Mouse (Mus musculus): ENCODE results near the gene Srgap3. TPM values are rescaled to one million over a fixed set of nuclear protein-coding genes. Genes with fewer than 3 reads are reported as not detected.
"Not testable (repeated sequence)": the region's sequence is repeated elsewhere in the genome, so short reads cannot be mapped to it uniquely, and the experiment has no call there.

The Srgap3 gene
- polyA plus RNA-seq, 1 experiment: 19.6 TPM

- TF ChIP-seq CTCF (IDR thresholded peaks at IDR 0.05; ENCODE audit: borderline replicate concordance, insufficient read depth, low read length) (no peak), POLR2A (IDR thresholded peaks at IDR 0.05; ENCODE audit: low read depth, low read length) (no peak)
- no peak overlapping the region for H3K4me3 ChIP-seq (ENCODE audit: insufficient read depth, low read length)
- H3K27ac ChIP-seq (ENCODE audit: insufficient read depth, low read length): no peak overlapping the region
Measured at GRCm38 (mm10) chr6:112725468-112725867, 221.6 kb downstream of the Srgap3 start.

DNA sequence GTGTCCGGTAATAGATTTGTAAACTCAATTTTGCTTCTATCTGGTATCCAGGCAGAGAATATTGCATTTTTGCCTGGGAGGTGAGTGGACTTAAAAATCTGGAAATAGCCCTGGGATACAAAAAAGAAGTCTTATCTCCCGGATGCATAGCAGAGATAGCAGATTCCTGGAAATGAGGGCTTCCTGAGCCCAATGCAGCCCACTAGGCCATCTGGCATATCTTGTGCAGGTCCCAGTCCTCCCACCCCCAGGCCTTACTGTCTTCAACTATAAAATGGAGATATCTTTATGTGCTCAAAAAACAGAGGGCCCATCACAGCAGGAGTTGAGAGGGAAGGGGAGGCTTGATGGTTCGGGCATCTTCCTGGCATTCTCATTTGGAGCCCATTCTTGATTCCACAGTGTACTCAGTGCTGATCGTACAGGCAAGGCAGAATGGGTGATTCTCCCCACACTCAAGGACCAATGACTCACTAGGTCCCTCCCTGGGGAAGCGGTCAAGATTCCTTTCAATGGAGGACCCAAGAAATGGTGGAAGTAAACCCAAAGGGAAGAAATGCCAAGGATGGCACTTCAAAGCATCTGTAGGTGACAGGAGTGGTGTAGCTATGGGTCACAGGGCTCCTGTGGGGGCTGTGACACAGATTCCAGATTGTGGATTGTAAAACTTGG is 226.5 kb downstream of the Srgap3 start:
- no peaks in the 10 kb centered on the region for H3K4me1 ChIP-seq (ENCODE audit: control insufficient read depth, insufficient read depth, low read length)

More at GRCm38 (mm10) chr6:112725468-112725867, 221.6 kb downstream of the Srgap3 start:
- no peaks in the 10 kb centered on the region for H3K4me1 ChIP-seq (ENCODE audit: control insufficient read depth, insufficient read depth, low read length)

DNA sequence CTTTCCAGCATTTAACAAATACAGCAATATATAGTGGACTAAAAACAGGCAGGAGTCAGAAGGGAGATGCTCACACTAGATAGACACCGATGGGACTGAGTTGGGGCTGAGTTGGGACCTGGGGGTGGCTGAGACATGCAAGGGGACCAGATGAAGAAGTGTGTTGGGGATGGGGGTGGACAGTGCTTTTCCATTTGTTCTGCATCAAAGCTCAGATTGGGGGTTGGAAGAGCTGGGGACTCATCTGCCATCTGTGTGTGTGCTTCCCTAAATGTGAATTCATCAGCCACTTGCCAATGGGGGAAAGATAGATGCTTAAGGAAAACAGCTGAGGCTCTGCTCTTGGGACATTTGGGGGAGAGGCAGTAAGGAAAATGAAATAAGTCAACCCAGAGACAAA is 227.1 kb downstream of the Srgap3 start:
- Histone ChIP-seq H3K4me1 (ENCODE audit: control insufficient read depth, insufficient read depth, low read length) (no peaks in the 10 kb centered on the region), H3K27ac (ENCODE audit: insufficient read depth, low read length) (no peak overlapping the region), H3K4me3 (ENCODE audit: insufficient read depth, low read length) (no peak overlapping the region)
- TF ChIP-seq CTCF (IDR thresholded peaks at IDR 0.05; ENCODE audit: borderline replicate concordance, insufficient read depth, low read length) (no peak), POLR2A (IDR thresholded peaks at IDR 0.05; ENCODE audit: low read depth, low read length) (no peak)

More for the DNA sequence above, 226.5 kb downstream of the Srgap3 start:
- no peak for TF ChIP-seq POLR2A (IDR thresholded peaks at IDR 0.05; ENCODE audit: low read depth, low read length)
- Histone ChIP-seq H3K4me3 (ENCODE audit: insufficient read depth, low read length) (no peak overlapping the region), H3K27ac (ENCODE audit: insufficient read depth, low read length) (no peak overlapping the region)

DNA sequence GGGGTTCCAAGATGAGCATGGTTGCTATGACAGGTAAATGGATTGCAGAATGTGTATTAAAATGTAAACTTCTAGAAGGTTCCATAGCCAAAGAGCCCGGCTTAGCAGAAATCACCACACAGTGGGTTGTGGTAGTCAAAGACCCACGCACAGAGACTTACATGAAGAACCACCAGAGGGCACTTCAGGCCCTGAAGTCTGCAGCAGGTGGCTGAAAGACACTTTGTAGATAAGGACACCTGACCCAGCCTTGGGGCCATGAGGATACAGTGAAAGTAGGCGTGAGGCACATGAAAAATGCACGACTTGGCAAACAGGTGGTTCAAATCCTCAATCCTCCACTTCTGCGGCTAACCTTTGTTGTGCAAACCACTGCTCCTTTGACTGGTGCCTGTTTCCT is 229.9 kb downstream of the Srgap3 start:
- TF ChIP-seq CTCF (IDR thresholded peaks at IDR 0.05; ENCODE audit: borderline replicate concordance, insufficient read depth, low read length) (no peak), POLR2A (IDR thresholded peaks at IDR 0.05; ENCODE audit: low read depth, low read length) (no peak)
- no peak overlapping the region for H3K27ac ChIP-seq (ENCODE audit: insufficient read depth, low read length)
- H3K4me1 ChIP-seq (ENCODE audit: control insufficient read depth, insufficient read depth, low read length): no peaks in the 10 kb centered on the region
- no peak overlapping the region for H3K4me3 ChIP-seq (ENCODE audit: insufficient read depth, low read length)

DNA sequence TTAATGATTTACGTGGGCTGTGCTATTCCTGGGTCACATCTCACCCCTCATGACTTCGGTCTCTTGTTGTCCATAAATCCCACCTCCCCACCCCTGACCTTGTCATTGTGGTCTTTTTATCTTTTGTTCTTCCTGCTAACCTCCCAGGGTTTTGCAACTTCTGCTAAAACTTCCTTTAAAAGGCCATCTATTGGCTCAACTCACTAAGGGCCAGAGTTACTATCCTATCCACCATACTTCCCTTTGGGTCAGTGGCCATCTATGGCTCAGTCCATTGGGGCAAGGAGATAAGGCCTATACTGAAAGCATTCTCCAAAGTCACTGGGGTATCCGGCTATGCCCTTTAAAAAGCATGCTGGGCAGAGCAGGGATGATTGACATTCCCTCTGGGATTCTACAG is 233.1 kb downstream of the Srgap3 start:
- no peak overlapping the region for H3K27ac ChIP-seq (ENCODE audit: insufficient read depth, low read length)
- TF ChIP-seq CTCF (IDR thresholded peaks at IDR 0.05; ENCODE audit: borderline replicate concordance, insufficient read depth, low read length) (no peak), POLR2A (IDR thresholded peaks at IDR 0.05; ENCODE audit: low read depth, low read length) (no peak)

GRCm38 (mm10) chr6:112702296-112702695 is 244.8 kb downstream of the Srgap3 start:
- not testable (repeated sequence) for H3K27ac ChIP-seq (ENCODE audit: insufficient read depth, low read length); H3K4me3 ChIP-seq (ENCODE audit: insufficient read depth, low read length); H3K4me1 ChIP-seq (ENCODE audit: control insufficient read depth, insufficient read depth, low read length)

More for the DNA sequence above, 233.1 kb downstream of the Srgap3 start:
- Histone ChIP-seq H3K4me1 (ENCODE audit: control insufficient read depth, insufficient read depth, low read length) (no peaks in the 10 kb centered on the region), H3K4me3 (ENCODE audit: insufficient read depth, low read length) (no peak overlapping the region)

GRCm38 (mm10) chr6:112700392-112700791 is 246.7 kb downstream of the Srgap3 start:
- no peak overlapping the region for H3K27ac ChIP-seq (ENCODE audit: insufficient read depth, low read length)
- peak; percentile 25; the same call in 1 of the 2 replicates for TF ChIP-seq CTCF (IDR thresholded peaks at IDR 0.05; ENCODE audit: borderline replicate concordance, insufficient read depth, low read length)
- no peak for TF ChIP-seq POLR2A (IDR thresholded peaks at IDR 0.05; ENCODE audit: low read depth, low read length)
- no peak overlapping the region for H3K4me3 ChIP-seq (ENCODE audit: insufficient read depth, low read length)
- H3K4me1 ChIP-seq (ENCODE audit: control insufficient read depth, insufficient read depth, low read length): no peaks in the 10 kb centered on the region

DNA sequence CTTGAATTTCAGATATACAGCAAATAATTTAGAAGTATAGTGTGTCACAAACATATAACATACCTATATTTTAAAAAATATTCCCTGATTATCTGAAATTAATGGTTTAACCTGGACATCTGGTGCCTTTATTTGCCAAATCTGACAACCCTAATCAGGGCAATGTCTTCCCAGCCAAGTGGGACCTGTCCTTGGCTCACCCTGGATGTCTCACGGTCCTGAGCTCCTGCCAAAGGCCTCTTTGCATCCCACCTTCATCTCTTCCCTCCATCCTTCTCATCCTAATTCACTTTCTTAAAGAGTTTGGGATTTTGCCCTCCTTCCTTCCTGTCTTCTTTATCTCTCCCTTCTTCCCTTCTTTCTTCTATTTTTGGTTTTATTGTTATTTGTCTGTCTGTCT is 248.0 kb downstream of the Srgap3 start:
- no peak overlapping the region for H3K4me3 ChIP-seq (ENCODE audit: insufficient read depth, low read length)
- no peaks in the 10 kb centered on the region for H3K4me1 ChIP-seq (ENCODE audit: control insufficient read depth, insufficient read depth, low read length)
- H3K27ac ChIP-seq (ENCODE audit: insufficient read depth, low read length): no peak overlapping the region
- no peak for TF ChIP-seq POLR2A (IDR thresholded peaks at IDR 0.05; ENCODE audit: low read depth, low read length)
- TF ChIP-seq CTCF (IDR thresholded peaks at IDR 0.05; ENCODE audit: borderline replicate concordance, insufficient read depth, low read length): no peak

DNA sequence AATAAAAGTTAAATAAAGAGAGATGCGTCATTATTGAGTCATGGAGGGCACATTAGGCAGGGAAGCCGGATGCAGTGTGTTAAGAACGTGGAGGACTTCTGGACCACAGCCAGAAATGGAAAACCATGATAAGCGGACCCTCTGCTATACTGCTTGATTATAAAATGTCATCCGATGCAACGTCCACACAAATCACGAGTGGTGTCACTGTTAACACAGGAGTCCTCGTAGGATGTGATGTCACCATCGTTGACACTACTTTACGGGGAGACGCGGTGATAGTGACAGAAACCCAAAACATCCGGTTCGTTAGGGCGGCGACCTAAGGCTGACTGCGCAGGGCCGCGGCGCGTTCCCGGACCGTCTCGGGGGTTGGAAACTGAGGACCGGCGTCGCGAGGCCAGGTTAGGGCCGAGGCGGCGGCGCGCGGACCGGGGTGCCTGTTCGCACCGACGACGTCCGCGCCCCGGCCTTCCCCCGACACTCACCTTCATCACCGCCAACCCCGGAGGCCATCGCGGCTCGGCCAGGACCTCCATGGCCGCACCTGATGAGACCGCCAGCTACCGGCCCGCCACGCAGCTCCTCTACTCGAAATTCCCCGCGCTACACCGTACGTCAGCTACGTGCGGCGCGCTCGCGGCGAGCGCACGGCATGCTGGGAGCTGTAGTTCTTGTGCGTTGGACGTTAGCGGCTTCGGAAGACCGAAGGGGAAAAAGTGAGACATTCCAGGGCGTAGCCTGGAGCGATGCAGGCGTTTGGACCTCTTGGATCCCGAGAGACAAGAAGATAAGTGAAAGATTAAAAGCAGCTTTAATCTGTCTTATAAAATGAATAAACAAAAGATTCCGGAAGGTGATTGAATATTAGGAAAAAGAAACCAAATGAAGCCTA is 250.8 kb downstream of the Srgap3 start, which contains the start of gene Rad18:
Gene Rad18, minus strand, starts transcription at position 631 of the 895 bp plus-strand sequence.
- TF ChIP-seq CTCF (IDR thresholded peaks at IDR 0.05; ENCODE audit: borderline replicate concordance, insufficient read depth, low read length): no peak
- TF ChIP-seq POLR2A (IDR thresholded peaks at IDR 0.05; ENCODE audit: low read depth, low read length): peak; percentile 79
- Histone ChIP-seq H3K4me1 (ENCODE audit: control insufficient read depth, insufficient read depth, low read length) (no peaks in the 10 kb centered on the region), H3K4me3 (ENCODE audit: insufficient read depth, low read length) (peak within 1 kb of the TSS; percentile 83), H3K27ac (ENCODE audit: insufficient read depth, low read length) (peak within 1 kb of the TSS; percentile 63; the same call in 1 of the 2 replicates)

DNA sequence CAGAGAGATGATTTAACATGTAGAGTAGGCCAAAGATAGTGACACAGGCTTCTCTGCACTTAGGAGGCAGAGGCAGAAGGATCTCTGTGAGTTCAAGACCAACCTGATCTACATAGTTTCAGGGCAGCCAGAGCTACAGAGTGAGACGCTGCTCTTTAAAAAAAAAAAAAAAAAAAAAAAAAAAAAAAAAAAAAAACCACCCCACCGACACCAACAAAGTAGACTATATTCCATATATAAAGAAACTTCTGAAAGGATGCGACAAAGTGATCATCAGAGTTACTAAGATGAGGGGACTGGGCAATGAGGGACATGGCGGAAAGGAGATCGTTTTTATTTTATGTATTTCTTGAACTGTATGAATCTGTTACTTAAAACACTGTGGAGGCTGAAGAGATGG is 252.6 kb downstream of the Srgap3 start:
- TF ChIP-seq CTCF (IDR thresholded peaks at IDR 0.05; ENCODE audit: borderline replicate concordance, insufficient read depth, low read length) (no peak), POLR2A (IDR thresholded peaks at IDR 0.05; ENCODE audit: low read depth, low read length) (no peak)

More for the DNA sequence above, 252.6 kb downstream of the Srgap3 start:
- no peak overlapping the region for H3K4me3 ChIP-seq (ENCODE audit: insufficient read depth, low read length)
- H3K4me1 ChIP-seq (ENCODE audit: control insufficient read depth, insufficient read depth, low read length): no peaks in the 10 kb centered on the region
- no peak overlapping the region for H3K27ac ChIP-seq (ENCODE audit: insufficient read depth, low read length)

Data from embryonic fibroblast, embryonic 13.5 days (primary cell).